Mouse (Mus musculus) limb, embryonic 11.5 days (tissue): ENCODE results near the gene Ccdc62. TPM values are rescaled to one million over a fixed set of nuclear protein-coding genes. Genes with fewer than 3 reads are reported as not detected.

ENCODE experiments used
- ATAC-seq: fragments of 200-750 bp; cut with Nextera tagmentation; 2 replicates; pipeline ENCODE4 v1.8.0; 2017; ENCODE audit warnings: low read depth; ENCODE audit not compliant: insufficient number of reproducible peaks, low FRiP score, low TSS enrichment
- DNase-seq: peaks from one replicate; pipeline ENCODE4 v3.0.0-alpha.2; 2015; ENCODE audit warnings: low spot score
- H3K27ac ChIP-seq: fragments of 300-500 bp; sonication (generic); replicated peaks from 2 replicates; pipeline ENCODE4 v1.5.1; 2014; ENCODE audit warnings: low read depth, mild to moderate bottlenecking, low read length
- H3K27me3 ChIP-seq: fragments of 300-500 bp; sonication (generic); 2 replicates; pipeline ENCODE4 v1.6.1; 2014; ENCODE audit warnings: mild to moderate bottlenecking, low read length, mixed read lengths; ENCODE audit not compliant: control insufficient read depth, insufficient read depth
- H3K36me3 ChIP-seq: fragments of 300-500 bp; sonication (generic); 2 replicates; pipeline ENCODE4 v1.6.1; 2014; ENCODE audit warnings: mild to moderate bottlenecking, low read length, moderate library complexity, mixed read lengths; ENCODE audit not compliant: control insufficient read depth, insufficient read depth
- H3K4me1 ChIP-seq: fragments of 300-500 bp; sonication (generic); 2 replicates; pipeline ENCODE4 v1.6.1; 2014; ENCODE audit warnings: low read length, mixed read lengths; ENCODE audit not compliant: control insufficient read depth, insufficient read depth
- H3K4me2 ChIP-seq: fragments of 300-500 bp; sonication (generic); 2 replicates; pipeline ENCODE4 v1.6.1; 2014; ENCODE audit warnings: low read depth, mild to moderate bottlenecking, moderate library complexity; ENCODE audit not compliant: severe bottlenecking
- H3K4me3 ChIP-seq: fragments of 300-500 bp; sonication (generic); 2 replicates; pipeline ENCODE4 v1.5.1; 2014; ENCODE audit warnings: low read depth, low read length
- H3K9ac ChIP-seq: fragments of 300-500 bp; sonication (generic); 2 replicates; pipeline ENCODE4 v1.6.1; 2014; ENCODE audit warnings: mild to moderate bottlenecking, low read length
- H3K9me3 ChIP-seq: fragments of 300-500 bp; sonication (generic); 2 replicates; pipeline ENCODE4 v1.6.1; 2016; ENCODE audit warnings: low read length; ENCODE audit not compliant: control insufficient read depth
- WGBS: fragments of 180-500 bp; shearing (Covaris S2); extraction: QIAGEN DNeasy Blood & Tissue Kit; methylation state at CpG from one replicate; pipeline ENCODE4 v1.1.7; 2014; 5-methylcytosine and 5-hydroxymethylcytosine counted together
- polyA plus RNA-seq: library from polyadenylated mRNA; unstranded; fragments of >200 nt; fragmentation: Nextera tagmentation; extraction: Ambion mirVana; gene quantifications from 2 replicates; pipeline ENCODE4 v1.2.1, GENCODE M21; 2014

Ccdc62 gene
- polyA plus RNA-seq, 1 experiment from 2014 or later, result 7.3 TPM

DNA sequence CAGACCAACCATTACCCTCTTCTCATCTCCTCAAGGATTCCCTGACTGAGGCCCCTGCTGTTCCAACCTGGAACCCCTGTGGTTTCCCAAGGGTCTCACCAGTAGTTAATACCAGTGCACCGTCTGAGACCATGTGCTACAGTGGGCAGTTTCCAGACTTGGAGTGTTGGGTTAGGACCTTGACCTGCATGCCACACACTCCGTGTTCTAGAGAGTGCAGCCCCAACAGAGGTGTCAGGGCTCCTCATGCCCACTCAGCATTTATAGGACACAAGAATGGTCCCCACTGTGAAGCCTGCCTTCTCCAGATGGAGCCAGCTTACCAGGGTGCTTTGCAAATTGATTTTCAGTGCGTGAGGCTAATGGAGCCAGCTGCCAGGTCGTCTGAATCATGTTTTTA lies 72.9 kb downstream of the Ccdc62 start:
- Histone ChIP-seq H3K4me1 (no peaks in the 10 kb centered on the region), H3K4me3 (no peak overlapping the region), H3K36me3 (peaks cover 18% of the 10 kb centered on the region; the same call in 1 of the 2 replicates), H3K9me3 (no peaks in the 10 kb centered on the region), H3K27me3 (no peaks in the 10 kb centered on the region), H3K9ac (no peak overlapping the region; the same call in 1 of the 2 replicates), H3K27ac (no peak overlapping the region), H3K4me2 (no peak overlapping the region)
- WGBS, result 79% methylated on average over 4 of the region's 4 CpGs
- DNase-seq (no peak), ATAC-seq (no peak)

DNA sequence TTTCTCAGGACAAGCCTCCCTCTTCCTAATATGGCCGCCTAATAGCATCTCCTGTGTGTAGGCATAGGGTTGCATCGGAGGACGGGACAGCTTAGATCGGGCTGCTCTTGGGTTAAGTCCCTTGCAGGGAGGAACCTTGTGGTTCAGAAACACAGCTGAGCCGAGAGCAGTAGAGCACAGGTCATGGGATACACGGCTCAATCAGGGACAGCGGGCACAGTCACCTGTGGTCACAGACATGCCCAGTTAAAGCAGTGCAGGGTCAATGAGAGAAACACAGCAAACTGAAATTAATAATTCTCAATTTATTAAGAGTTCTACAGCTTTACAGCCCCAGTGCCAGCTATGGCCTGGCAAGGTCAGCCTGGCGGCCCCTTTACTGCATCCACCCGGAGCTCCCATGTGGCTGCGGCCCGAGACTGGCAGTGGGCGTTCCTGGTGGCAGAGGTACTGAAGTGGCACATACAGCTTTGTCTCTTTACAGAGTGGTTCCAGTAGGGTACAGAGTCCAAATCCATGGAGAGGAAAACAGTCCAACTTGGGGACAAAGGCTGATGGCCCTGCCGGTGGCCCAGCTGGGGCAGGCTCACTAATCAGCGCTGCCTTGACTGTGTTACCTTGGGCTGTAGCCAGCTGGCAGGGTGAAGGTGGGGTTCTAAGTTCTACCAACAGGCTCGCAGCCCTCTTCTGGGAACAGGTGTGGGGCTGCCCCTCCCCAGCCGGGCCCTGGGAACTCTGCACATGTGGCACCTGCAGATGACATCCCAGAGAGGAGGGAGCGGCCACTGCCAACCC lies 74.1 kb downstream of the Ccdc62 start:
- 92% methylated on average over 17 of the region's 17 CpGs for WGBS
- no peaks in the 10 kb centered on the region for H3K9me3 ChIP-seq
- no peak overlapping the region for H3K27ac ChIP-seq
- no peak overlapping the region for H3K4me3 ChIP-seq
- H3K9ac ChIP-seq, result no peak overlapping the region
- H3K36me3 ChIP-seq, result peaks cover 22% of the 10 kb centered on the region; the same call in 1 of the 2 replicates
- ATAC-seq (no peak), DNase-seq (no peak)
- H3K27me3 ChIP-seq, result no peaks in the 10 kb centered on the region
- H3K4me2 ChIP-seq, result no peak overlapping the region
- H3K4me1 ChIP-seq, result no peaks in the 10 kb centered on the region

DNA sequence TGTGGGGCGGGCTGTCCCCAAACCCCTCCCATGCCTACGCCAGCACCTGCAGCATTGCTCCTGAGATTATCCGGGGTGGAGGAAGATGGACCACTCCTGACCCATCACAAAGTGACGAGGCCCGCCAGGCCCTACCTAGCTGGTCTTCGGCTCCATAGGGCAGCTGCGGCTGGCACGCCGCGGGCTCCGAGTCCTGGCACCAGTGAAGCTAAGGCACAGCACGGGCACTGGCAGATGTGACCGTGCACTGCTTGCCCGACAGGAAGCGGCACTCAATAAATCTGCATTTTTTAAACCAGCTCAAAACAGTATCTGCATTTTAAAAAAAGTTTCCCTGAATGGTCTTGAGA lies 74.6 kb downstream of the Ccdc62 start:
- 96% methylated on average over 15 of the region's 15 CpGs for WGBS
- Histone ChIP-seq H3K27ac (no peak overlapping the region), H3K9me3 (no peaks in the 10 kb centered on the region), H3K27me3 (no peaks in the 10 kb centered on the region), H3K36me3 (peaks cover 22% of the 10 kb centered on the region; the same call in 1 of the 2 replicates), H3K4me1 (no peaks in the 10 kb centered on the region), H3K9ac (no peak overlapping the region), H3K4me2 (no peak overlapping the region), H3K4me3 (no peak overlapping the region)
- ATAC-seq (no peak), DNase-seq (no peak)

DNA sequence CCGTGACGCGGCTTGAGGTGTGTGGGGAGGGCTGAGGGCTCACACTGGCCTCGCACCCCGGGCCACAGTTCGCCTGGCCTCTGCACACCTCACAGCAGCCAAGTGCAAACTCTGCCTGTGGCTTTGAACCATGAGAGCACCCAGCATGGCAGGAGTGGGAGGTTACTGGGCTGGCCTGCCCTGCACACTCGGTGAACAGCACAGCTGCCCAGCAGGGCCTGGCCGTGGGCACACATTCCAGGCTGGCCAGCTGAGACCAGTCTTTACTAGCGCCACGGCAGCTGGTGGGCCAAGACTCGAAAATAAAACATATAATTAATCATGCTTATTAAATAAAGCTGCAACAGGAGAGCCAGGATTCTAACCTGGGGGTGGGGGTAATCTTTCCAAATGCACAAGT lies 75.1 kb downstream of the Ccdc62 start:
- no peaks in the 10 kb centered on the region for H3K9me3 ChIP-seq
- peaks cover 22% of the 10 kb centered on the region; the same call in 1 of the 2 replicates for H3K36me3 ChIP-seq
- H3K27ac ChIP-seq, result no peak overlapping the region
- no peaks in the 10 kb centered on the region for H3K27me3 ChIP-seq
- peaks cover 2% of the 10 kb centered on the region; the same call in 1 of the 2 replicates for H3K4me1 ChIP-seq
- no peak overlapping the region for H3K4me2 ChIP-seq
- 89% methylated on average over 11 of the region's 11 CpGs for WGBS
- H3K9ac ChIP-seq, result no peak overlapping the region
- no peak overlapping the region for H3K4me3 ChIP-seq
- no peak for DNase-seq
- ATAC-seq, result no peak

DNA sequence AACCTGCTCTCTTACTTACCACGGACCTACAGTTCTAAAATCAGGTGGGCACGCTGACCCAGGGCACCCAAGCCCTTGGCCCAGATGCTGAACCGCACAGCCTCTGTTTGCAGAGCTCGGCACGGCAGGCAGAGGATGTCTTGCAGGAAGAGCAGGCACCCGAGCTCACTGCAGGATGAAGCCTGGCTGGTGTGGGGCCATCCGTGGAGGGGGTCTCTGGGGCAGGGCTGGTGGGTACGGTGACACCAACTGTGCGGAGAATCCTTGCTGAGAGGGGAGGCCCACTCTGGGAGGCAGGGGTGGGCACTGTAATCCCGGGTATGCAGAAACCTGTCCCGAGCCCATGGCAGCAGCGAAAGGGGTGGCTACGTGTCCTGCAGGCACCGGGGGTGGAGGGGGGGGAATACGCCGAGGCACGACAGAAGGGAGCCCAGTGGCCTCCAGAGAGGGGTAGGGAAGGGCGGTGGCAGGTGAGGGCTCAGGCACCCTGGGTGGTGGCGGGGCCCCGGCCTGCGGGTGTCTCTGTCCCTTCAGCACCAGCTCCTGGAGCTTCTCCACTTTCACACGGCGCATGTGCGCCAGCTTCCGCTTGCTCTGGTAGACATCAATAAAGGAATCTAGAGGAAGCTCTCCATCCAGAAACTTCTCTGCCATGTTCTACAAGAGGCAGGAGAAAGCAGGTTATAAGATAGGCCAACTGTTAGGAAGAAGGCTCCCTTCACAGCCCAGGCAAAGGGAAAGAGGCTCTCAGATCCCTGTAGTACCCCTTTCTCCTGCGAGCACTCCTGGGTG lies 75.8 kb downstream of the Ccdc62 start:
- ATAC-seq, result no peak
- Histone ChIP-seq H3K36me3 (peaks cover 22% of the 10 kb centered on the region; the same call in 1 of the 2 replicates), H3K9me3 (no peaks in the 10 kb centered on the region), H3K27ac (no peak overlapping the region), H3K27me3 (no peaks in the 10 kb centered on the region), H3K9ac (no peak overlapping the region), H3K4me2 (no peak overlapping the region), H3K4me3 (no peak overlapping the region), H3K4me1 (peaks cover 9% of the 10 kb centered on the region)
- DNase-seq, result no peak
- WGBS, result 92% methylated on average over 25 of the region's 26 CpGs

DNA sequence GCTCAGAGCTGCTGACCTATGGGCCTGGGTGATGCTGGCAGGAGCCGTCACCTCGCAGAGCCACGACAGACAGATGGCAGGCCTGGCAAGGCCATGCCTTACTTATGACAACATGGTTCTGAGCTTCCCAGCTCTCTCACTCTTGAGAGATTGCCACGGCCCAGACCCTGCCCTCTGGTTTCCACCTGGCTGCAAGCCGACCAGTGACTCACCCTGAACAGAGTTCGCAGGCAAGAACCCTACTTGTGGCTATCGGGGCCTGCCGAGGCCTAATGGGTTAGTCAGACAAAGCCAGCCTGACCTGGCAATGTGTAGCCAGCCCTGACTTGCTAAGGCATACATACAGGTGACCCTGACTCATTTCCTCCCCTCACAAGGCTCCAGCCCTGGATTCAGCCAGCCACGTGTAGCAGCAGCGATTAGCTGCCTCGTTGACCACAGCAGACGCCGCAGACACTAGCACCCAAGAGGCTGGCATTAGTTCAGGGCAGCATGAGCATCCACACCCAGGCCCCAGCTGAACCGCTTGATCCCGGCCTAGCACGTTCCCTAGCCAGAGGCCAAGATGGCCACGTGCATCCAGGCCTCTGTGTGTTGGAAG lies 76.5 kb downstream of the Ccdc62 start:
- WGBS, result 92% methylated on average over 17 of the region's 17 CpGs

DNA sequence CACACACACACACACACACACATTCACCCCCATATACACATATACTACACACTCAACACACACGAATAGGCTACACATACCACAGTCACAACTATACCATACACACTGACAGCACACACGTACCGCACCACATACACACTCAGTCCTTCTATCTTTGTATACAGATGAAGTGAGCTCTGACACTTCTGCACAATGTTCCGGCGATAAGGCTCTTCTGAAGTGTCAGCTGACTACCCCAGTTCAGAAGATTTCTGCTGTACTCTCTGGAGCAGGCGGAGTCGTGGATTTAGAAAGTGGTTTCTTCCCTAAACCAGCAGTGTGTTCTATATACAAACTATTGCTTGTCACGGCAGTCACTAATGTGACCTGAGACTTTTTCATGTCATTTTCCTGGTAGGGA lies 79.6 kb downstream of the Ccdc62 start:
- ATAC-seq, result no peak
- peaks cover 19% of the 10 kb centered on the region; the same call in 1 of the 2 replicates for H3K36me3 ChIP-seq
- peaks cover 28% of the 10 kb centered on the region for H3K4me1 ChIP-seq
- H3K9me3 ChIP-seq, result no peaks in the 10 kb centered on the region
- no peaks in the 10 kb centered on the region for H3K27me3 ChIP-seq
- H3K4me3 ChIP-seq, result no peak overlapping the region
- no peak overlapping the region for H3K4me2 ChIP-seq
- no peak for DNase-seq
- WGBS, result 86% methylated on average over 8 of the region's 8 CpGs
- no peak overlapping the region for H3K9ac ChIP-seq
- H3K27ac ChIP-seq, result no peak overlapping the region

More for the DNA sequence above, 76.5 kb downstream of the Ccdc62 start:
- no peaks in the 10 kb centered on the region for H3K9me3 ChIP-seq
- DNase-seq (no peak), ATAC-seq (no peak)
- H3K36me3 ChIP-seq, result peaks cover 22% of the 10 kb centered on the region; the same call in 1 of the 2 replicates
- H3K4me2 ChIP-seq, result no peak overlapping the region
- no peak overlapping the region for H3K4me3 ChIP-seq
- H3K9ac ChIP-seq, result no peak overlapping the region
- no peaks in the 10 kb centered on the region for H3K27me3 ChIP-seq
- no peak overlapping the region for H3K27ac ChIP-seq
- H3K4me1 ChIP-seq, result peaks cover 16% of the 10 kb centered on the region
